Mouse (Mus musculus) lung, postnatal 0 days (tissue): ENCODE measurements at regions not wholly inside any gene's neighbourhood (a gene's known extent, or its start where the extent isn't known, plus 50 kb on each side); places are given as distances from the start of the nearest gene placed in this dataset.

Experiments
- CTCF ChIP-seq: IDR thresholded peaks from 2 replicates; pipeline ENCODE4 v1.5.1; 2016; ENCODE audit warnings: antibody characterized with exemption, mild to moderate bottlenecking
- EP300 ChIP-seq: IDR thresholded peaks from 2 replicates; pipeline ENCODE4 v1.6.1; 2016; ENCODE audit warnings: antibody characterized with exemption, mild to moderate bottlenecking, control low read depth

DNA sequence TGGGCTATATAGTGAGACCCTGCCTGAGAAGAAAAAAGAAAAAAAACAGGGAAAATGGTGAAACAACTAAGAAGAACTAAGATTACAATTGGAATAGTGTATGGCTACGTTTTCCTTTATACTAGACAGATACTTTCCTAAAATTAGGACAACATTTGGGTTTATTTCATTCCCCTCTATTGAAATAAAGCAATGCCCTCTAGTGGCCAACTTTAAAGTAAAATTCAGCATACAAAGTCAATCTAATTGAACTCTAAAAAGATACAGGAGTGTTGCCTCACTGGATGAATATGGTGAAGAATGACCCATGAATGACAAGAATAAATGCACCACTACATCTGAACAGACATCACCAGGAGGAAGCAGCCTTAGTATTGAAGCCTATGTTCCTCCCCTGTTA, 185.4 kb upstream of the Irak1bp1 start:
- peak; percentile 52 for TF ChIP-seq CTCF
- no peak for TF ChIP-seq EP300
